Mouse (Mus musculus) heart, adult 18-20 months (tissue): Measurements from ENCODE around the gene Hamp. TPM values are rescaled to one million over a fixed set of nuclear protein-coding genes. Genes with fewer than 3 reads are reported as not detected.
"Not testable (repeated sequence)": the region's sequence is repeated elsewhere in the genome, so short reads cannot be mapped to it uniquely, and the experiment has no call there.

Experiments
- DNase-seq, 2 experiments: peaks; one replicate each; pipeline ENCODE4 v3.0.0; 2021 to 2022; ENCODE audit warnings: mixed read lengths in 1 of 2
- total RNA-seq, 2 experiments: library from RNA; stranded (reverse); gene quantifications; 2 replicates each; pipeline ENCODE4 v1.2.3; 2021

Hamp gene
- total RNA-seq, 2 experiments from 2014 or later, result 12.3 to 17.5 TPM

DNA sequence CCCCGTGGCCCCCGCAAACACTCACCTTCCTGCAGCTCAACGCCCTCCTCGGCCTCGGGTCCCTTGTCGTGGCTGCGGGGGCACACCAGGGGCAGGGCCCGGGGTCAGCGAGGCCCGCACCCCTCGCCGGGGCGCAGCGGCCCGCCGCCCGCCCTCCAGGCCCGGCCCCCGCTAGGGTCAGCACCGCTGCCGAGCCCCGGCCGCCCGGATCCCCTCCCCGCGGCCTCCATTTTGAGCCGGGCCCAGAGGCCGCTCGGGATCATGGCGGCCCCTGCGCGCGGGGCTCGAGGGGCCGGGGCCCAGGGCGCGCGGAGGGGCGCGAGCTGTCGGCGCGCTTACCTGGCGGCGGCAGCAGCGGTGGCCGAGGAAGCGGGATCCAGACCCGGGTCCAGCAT, 12.5 kb upstream of the Hamp start:
- no peak for DNase-seq

DNA sequence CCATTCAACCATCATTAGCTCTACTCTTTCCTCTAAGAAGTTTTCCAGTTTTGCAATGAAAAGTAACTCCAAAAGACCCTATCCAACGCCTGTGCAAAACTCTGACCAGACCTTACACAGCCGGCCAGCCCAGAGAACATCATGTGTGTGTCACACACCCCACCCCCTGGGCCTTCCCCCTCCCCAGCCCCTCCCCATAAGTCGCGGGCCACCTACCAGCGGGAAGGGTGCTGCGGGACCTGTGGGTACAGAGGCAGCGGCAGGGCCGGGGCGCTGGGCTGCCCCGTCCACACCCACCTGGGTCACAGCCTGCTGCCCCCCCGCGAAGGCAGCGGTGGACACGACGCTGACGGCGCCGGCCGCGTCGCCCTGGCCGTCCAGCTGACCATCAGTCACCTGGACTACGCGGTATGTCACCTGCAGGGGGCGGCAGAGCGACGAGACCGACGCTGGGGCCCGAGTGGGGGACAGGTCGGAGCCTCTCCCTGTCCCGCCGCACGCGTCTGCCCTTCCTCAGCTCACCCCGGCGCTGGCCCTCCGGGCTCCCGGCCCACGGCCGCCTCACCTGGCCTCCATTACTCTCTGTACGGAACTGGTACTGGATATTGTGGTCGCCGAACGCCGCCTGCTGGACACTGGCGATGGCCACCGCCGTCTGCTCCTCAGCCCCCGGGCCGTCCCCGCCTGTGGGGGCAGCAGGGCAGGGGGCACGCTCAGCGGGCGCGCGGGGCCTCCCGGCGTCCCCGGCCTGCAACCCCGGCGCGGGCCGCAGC, 11.9 kb upstream of the Hamp start:
- DNase-seq, result peak; percentile 93 to 96

DNA sequence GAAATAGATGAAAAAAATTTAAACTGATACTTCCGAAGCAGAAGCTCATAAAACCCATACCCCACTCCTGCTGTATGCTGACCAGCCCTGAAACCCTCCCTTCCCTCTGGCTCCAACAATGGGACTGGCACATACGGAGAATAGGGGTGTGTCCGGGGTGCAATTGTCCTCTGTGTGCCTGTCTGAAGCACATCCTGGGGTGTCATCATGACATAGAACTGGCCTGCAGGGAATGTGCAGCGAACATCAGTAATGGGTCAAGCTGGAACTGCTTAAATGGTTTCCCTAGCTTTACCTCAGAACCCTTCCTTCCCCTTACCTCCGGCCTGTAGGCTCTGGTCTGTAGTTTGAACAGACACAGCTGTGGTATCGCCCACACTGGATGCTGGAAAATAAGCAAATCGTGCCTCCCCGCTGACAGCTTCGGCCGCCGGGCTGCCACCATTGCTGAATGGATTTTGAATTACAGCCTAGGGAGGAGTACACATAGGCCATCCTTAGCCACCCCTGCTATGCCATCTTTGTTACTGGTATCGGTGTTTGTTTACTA, 11.2 kb upstream of the Hamp start:
- DNase-seq, result no peak

DNA sequence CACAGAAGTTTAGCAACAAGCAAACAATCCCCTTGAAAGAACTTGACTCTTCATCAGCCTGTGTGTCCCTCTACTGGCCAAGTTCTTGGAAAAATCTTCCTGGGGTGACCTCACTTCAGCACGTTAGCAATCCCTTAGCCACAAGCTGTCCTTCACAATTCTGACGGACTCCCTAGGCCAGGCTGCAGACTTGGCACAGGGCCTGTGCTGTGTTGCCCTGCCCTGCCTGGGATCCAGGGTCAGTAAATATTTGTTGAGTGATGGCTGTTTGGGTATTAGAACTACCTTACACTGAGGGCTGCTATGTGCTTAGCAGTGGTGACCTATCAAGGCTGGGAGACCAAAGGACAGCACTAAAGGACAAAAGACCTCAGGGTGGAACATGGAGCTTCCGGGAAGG, 10.2 kb upstream of the Hamp start:
- no peak for DNase-seq

DNA sequence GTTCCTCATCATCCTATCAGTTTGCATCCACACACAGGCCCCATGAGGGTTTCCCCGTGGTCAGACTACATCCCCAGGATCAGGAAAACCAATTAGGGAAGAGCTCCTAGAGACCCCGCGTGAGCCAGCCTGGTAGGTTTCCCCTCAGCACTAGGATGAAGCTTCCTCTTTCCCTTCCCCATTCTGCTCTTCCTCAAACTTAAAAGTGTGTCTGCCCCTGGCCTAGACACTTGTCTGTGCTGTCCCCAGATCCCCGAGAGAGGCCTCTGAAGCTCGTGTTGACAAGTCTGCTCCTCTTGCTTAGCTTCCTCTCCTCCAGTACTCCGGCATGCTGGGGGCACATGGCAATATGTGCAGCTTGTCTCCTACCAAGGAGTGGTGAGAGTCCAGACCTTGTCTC, 9.6 kb upstream of the Hamp start:
- peak in 1 of 2 experiments; percentile 64 for DNase-seq

DNA sequence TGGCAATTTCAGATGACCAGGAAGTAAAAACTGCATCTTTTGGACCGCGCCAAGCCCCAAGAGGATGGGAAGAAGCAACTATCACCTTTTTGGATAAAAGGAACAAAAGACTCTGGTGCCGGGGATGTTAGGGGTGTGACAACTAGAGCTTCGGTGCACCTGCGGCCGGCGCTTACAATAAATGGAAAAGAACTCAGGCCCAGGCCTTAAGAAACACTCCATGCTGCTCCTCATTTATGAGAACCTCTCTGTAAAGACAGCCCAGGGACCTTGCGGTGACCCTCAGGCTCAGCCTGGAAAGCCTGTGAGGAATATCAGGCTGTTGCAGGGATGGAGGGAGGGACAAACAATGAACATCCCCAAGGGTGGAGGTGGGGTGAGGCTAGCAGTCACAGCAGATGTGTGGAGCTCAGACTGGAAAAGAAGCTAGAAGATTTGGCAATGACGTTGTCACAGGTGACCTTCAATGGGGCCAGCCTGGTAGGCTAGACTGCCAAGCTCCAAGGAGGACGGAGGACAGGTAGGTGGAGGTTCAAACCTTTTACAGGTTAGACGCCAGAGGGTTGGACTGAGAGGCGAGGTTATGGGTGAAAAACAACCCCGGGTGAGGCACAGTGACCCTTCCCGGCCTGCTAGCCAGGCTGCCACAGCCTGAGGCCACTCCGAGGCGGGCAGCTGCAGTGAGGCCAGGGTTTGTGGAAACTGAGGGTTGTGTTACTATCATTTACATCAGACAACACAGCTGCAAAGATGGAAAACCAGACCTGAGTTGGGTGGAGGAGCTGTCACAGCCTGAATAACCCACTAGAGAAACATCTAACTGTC, 8.8 kb upstream of the Hamp start:
- no peak for DNase-seq

DNA sequence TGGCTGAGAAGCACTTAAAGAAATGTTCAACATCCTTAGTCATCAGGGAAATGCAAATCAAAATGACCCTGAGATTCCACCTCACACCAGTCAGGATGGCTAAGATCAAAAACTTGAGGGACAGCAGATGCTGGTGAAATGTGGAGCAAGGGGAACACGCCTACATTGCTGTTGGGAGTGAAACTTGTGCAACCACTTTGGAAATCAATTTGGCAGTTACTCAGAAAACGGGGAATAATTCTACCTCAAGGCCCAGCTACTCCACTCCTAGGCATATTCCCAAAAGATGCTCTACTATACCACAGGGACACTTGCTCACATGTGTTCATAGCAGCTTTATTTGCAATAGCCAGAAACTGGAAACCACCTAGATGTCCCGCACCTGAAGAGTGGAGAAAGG, 6.1 kb upstream of the Hamp start:
- not testable (repeated sequence) for DNase-seq

DNA sequence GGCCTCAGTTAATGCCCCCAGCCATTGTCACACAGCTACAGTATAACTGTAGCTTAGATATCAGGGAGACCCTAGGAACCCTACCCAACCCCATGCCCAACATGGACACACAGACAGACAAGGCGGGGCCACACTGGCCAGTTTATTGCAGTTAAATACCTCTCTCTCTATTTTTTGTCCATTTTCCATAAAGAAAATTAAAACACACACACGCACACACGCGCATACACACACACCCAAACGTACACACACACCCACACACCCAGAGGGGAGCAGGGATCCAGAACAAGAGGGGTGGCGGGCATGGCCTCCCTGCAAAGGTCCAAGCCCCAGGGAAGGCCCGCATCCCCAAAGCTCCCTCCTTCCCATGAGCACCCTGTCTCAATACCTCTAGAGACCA, 2.0 kb upstream of the Hamp start:
- no peak for DNase-seq

DNA sequence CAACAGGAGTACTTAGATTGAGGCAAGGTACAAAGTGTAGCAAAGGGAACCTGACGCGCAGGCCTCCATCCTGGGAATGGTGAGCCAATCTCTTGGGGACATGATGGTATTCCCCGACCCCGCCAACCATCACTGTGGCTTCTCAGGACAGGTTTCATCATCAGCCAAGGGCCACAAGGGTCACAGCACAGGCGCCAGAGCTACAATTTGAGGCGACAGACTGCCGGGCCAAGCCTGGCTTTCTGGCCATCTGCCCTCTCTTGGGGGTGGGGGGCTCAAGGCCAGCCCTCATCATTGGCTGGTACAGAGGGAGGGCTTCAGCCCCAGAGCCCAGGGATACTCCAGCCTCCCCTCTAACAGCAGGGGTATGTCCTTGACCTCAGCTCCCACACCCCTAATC, 1.6 kb upstream of the Hamp start:
- not testable (repeated sequence) for DNase-seq

DNA sequence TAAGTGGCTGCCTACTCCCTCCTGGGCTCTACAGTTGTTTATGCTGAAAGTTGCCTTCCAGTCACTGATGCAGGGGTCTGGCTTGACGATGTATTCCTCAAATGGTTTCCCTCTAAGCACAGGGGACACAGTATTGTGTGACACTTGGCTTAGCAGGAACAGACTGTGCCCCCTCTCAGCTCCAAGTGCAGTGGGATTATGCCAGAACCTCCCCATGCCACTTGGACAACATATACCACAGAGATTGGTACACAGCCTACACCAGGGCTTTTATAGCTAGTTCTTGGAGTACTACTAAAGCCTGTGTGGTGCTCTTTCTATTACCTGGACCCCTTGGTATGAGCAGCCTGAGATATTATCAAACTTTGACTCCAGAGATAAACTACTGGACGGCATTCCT, 874 bp upstream of the Hamp start:
- not testable (repeated sequence) for DNase-seq

DNA sequence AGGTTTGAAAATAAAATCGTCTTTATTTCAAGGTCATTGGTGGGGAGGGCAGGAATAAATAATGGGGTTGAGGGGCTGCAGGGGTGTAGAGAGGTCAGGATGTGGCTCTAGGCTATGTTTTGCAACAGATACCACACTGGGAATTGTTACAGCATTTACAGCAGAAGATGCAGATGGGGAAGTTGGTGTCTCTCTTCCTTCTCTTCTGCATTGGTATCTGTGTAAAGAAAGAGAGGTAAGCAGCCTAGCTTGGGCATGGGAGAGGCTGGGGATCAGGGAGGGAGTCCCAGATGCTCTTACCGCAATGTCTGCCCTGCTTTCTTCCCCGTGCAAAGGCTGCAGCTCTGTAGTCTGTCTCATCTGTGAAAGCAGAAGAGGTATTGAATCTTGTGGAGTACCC, 1.5 kb downstream of the Hamp start:
- DNase-seq, result not testable (repeated sequence)

DNA sequence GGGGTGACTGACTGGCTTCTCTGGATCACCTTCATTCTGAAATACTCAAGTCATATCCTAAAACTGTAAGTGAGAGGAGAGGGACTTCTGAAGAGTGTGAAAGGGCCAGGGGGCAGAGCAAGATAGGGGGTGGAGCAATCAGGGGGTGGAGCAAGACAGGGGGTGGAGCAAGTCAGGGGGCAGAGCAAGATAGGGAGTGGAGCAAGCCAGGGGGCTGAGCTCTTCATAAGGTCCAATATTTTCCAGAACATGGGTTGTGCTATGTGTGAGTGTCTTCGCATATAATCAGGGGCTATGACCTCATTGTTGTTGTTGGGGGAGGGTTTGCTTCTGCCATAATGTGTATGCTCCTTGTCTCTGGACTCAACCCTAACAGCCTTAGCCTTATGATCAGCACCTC, 3.8 kb downstream of the Hamp start:
- DNase-seq, result not testable (repeated sequence)

DNA sequence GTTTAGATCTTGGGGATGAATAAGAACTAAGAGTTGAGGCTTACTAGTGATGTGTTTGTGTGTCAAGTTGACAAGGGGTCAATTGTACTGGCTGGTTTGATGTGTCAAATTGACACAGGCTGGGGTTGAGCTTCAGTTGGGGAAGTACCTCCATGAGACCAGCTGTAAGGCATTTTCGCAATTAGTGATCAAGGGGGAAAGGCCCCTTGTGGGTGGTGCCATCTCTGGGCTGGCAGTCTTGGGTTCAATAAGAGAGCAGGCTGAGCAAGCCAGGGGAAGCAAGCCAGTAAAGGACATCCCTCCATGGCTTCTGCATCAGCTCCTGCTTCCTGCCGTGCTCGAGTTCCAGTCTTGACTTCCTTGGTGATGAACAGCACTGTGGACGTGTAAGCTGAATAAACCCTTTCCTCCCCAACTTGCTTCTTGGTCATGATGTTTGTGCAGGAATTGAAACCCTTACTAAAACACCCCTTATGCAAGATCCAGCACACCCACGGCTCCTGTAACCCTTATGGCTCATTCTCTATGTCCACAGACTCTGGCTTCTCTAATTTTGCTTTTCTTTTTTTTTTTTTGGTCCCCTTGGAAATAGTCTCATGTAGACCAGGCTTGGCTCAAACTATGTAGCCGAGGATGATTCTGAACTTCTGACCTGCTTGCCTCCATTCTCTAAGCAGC, 8.3 kb downstream of the Hamp start:
- not testable (repeated sequence) for DNase-seq

DNA sequence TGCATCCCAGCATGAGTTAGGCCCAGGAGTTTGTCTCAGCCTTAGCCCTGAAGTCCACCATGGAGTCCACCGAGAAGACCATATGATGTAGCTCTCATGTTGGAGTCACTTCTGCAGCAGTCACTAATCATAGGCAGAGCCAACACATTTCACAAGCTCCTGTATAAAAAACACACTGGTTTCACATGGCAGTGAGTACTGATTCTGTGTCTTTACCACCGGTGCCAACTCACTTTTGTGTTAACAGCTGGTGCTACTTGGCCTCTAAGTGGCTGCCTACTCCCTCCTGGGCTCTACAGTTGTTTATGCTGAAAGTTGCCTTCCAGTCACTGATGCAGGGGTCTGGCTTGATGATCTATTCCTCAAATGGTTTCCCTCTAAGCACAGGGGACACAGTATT, 19.3 kb downstream of the Hamp start, which contains the start of gene Hamp2:
Gene Hamp2, minus strand, starts transcription at position 101 of the 400 bp plus-strand sequence.
- DNase-seq, result not testable (repeated sequence)

DNA sequence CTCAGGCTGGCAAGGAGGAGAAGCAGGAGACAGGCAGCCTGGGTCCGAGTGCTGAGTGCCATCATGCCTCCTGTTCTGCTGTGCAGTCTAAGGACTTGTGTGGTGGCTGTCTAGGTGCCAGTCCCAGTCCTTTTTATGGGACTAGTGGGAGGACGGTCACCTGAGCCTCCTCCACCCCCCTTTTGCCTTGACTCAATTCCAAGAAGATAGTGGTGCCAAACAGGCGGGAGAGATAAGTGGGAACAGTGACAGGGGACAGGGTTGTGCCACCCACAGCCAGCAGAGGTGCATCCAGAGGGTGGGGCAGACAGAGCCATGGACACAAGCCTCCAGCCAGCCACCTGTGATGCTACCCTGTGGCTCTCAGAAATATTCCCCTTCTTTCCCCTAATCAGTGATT, 19.8 kb downstream of the Hamp start:
- peak; percentile 12 to 14 for DNase-seq

DNA sequence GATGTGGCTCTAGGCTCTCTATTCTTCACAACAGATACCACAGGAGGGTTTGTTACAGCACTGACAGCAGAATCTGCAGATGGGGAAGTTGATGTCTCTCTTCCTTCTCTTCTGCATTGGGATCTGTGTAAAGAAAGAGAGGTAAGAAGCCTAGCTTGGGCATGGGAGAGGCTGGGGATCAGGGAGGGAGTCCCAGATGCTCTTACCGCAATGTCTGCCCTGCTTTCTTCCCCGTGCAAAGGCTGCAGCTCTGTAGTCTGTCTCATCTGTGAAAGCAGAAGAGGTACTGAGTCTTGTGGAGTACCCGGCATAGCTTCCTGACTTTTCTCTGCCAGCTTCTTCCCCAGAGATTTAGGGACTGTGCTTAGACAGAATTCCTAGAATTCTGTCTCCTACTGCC, 21.3 kb downstream of the Hamp start:
- DNase-seq, result not testable (repeated sequence)

DNA sequence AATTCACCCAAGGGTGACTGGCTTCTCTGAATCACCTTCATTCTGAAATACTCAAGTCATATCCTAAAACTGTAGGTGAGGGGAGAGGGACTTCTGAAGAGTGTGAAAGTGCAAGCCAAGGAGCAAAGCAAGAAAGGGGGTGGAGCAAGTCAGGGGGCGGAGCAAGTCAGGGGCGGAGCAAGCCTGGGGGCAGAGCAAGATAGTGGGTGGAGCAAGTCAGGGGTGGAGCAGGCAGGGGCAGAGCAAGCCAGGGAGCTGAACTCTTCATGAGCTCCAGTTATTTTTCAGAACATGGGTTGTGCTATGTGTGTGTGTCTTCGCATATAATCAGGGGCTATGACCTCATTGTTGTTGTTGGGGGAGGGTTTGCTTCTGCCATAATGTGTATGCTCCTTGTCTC, 23.6 kb downstream of the Hamp start:
- DNase-seq, result no peak

DNA sequence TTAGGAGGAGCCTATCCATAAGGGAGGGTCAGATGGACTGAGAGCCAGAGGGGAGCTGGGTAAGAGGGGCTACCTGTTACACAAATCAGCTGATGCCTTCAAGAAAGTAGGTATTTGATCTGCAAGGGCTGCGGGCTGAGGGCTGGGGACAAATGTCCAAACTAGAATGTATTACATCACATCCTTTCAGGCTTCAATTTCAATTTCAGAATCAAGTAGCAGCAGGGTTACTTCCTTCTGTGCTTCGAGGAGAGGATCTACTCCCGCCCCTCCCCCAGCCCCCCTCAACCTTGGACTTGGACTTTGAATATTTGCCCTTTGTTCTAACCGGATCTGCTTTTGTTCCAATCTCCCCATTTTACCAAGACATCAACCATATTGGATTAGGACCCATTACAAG, 26.6 kb downstream of the Hamp start:
- no peak for DNase-seq

DNA sequence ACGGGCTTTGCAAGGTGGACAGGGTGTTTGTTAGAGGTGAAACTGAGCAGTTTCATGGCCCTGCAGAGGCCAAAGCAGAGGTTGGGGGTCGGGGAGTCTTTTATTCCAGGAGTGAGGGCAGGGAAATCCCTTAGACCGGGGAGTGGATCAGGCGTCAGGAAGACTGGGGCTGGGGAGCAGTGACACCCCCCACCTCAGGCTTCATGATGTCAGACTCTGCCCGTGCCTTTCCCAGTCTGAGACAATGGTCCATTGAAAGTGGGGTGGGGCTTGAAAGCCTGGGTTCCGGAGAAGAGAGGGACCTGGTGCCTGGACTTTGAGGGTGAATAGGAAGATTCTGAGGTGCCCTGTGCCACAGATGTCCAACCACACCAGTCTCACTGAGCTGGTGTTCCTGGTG, 27.1 kb downstream of the Hamp start:
- no peak for DNase-seq

DNA sequence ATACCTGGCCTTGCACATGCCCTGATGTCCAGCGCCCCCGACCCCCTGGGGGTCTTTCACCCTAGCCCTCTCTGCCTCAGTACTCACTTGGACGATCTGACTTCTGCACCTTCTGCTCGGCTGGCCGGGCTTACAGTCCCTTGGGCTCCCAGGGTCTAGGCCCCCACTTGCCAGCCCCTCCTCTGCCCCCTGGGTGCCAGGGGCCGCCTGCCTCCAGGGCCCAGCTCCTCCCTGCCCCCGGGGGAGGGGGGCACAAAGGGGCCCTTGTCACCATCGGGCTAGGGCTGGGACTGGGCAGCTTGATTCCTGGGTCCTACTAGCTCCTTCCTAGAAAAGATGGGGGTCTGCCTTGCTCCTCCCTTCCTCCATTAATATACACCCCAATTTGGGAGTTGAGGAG, 29.1 kb downstream of the Hamp start, which contains the start of gene Mag:
Gene Mag, minus strand, starts transcription at position 142 of the 400 bp plus-strand sequence.
- DNase-seq, result no peak

DNA sequence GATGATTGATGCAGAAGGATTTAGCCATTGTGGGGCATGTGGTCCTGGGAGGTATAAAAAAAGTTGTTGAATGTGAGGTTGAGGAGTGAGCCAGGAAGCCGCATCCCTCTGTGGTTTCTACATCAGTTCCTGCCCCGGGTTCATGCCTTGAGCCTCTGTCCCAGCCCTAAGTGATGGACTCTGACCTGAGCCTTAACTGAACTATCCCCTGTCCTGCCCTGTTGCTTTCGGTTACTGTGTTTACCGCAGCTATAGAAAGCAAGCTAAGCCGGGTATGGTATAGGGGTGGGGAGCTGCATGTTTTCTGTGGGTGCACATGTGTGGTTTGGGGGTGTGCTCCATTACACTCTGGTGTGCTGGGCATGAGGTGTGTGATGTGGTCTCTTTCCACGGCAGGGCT, 34.1 kb downstream of the Hamp start:
- DNase-seq, result no peak

DNA sequence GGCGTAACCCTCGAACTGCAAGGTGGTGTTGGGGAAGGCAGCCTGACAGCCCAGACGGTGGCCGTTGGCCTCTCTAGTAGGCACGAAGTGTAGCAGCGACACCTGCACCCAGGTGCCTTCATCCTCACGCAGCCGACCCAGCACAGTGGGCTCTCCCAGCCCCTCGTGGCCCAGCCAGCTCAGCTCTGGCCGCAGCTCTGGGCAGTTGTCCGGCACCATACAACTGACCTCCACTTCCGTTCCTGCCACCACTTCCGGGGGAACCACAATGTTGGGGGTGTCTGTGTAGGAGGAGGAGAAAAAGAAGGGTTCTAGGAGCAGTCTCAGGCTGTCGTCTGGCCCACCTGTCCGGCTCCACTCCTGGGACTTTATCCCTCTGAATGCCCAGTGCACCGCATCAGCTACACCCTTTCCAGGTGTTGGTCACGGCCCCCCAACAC, 34.8 kb downstream of the Hamp start:
- DNase-seq, result no peak
